Mouse (Mus musculus): ENCODE data around the gene Ncor2.
A peak's percentile ranks its signal among the peaks of the same experiment; 100 is the strongest.

The Ncor2 gene

GRCm38 (mm10) chr5:125016421-125017242, 162.4 kb downstream of the Ncor2 start:
- peak; percentile 23 for DNase-seq (ENCODE audit: low read depth)

DNA sequence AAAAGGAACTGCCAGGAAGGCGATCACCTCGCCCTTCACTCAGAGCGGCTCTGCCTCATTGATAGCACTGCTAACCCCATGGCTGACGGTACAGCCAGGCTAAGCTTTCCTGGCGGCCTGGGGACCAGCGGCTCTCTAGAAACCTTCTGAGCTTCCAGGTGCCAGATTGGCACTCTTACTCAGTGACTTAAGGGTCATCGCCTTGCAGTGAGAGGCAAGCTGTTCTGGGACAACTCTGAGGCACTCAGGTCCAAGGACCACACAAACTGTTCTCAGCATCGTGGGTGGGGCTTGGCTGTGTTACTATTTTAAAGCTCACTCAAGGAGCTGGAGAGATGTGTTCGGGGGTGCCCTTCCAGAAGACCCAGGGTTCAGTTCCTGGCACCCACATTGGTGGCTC, 163.4 kb downstream of the Ncor2 start:
- no peak for DNase-seq (ENCODE audit: low read depth)

- no peak for DNase-seq (ENCODE audit: low read depth)
These were observed 164.0 kb downstream of the Ncor2 start for GRCm38 (mm10) chr5:125015066-125015465.

GRCm38 (mm10) chr5:125014497-125014896, 164.5 kb downstream of the Ncor2 start:
- DNase-seq (ENCODE audit: low read depth) = peak; percentile 76

DNA sequence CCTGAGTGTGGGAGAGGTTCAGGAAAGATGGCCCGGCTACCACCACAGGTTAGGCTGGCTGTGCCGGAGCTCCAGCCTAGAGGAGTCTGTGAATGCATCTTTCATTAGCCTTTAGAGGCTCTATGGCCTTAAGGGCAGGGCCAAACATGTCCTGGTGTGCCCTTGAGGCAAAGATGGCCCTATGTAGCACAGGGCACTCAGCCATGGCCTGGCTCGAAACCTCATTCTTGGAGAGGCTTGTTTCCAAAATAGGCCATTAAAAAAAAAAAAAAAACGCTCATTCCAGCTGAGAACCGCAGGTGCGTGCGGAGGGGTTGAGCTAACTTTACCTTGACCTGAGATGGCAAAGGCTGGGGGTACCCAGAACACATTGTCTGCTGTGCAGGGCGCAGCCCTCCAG, 167.4 kb downstream of the Ncor2 start:
- no peak for DNase-seq (ENCODE audit: low read depth)

- DNase-seq (ENCODE audit: low read depth) = no peak
These were observed 167.9 kb downstream of the Ncor2 start for GRCm38 (mm10) chr5:125011166-125011565.

GRCm38 (mm10) chr5:125006896-125007295, 172.1 kb downstream of the Ncor2 start:
- DNase-seq (ENCODE audit: low read depth) = no peak

GRCm38 (mm10) chr5:125005871-125006652, 173.0 kb downstream of the Ncor2 start:
- DNase-seq (ENCODE audit: low read depth) = no peak

DNA sequence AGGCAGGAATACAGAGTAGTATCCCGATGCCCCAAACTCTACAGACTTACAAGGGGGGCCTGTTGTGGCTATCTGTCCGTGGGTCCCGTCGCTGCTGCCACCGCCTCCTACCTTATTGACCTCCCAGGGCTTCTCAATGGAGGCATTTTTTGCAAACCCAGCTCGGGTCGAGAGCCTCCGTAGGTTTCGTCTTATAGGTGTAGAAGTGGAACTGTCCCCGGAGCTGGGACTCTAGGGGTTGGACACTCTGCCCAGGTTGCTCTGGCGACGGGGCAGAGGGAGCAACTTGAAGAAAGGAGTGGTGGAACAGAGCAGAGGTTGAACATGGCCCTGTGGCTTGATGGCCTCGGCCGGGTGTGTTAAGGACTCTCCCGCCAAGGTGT, 175.2 kb downstream of the Ncor2 start:
- no peak for DNase-seq (ENCODE audit: low read depth)

- no peak for DNase-seq (ENCODE audit: low read depth)
These were observed 175.8 kb downstream of the Ncor2 start, which contains the start of gene Rflna for GRCm38 (mm10) chr5:125002969-125003872. Gene Rflna, plus strand, starts transcription at chr5:125003221.

GRCm38 (mm10) chr5:125000756-125001250, 178.2 kb downstream of the Ncor2 start:
- no peak for DNase-seq (ENCODE audit: low read depth)

- no peak for DNase-seq (ENCODE audit: low read depth)
These were observed 181.1 kb downstream of the Ncor2 start for GRCm38 (mm10) chr5:124997913-124998312.

GRCm38 (mm10) chr5:124996816-124997215, 182.2 kb downstream of the Ncor2 start:
- DNase-seq (ENCODE audit: low read depth) = no peak

DNA sequence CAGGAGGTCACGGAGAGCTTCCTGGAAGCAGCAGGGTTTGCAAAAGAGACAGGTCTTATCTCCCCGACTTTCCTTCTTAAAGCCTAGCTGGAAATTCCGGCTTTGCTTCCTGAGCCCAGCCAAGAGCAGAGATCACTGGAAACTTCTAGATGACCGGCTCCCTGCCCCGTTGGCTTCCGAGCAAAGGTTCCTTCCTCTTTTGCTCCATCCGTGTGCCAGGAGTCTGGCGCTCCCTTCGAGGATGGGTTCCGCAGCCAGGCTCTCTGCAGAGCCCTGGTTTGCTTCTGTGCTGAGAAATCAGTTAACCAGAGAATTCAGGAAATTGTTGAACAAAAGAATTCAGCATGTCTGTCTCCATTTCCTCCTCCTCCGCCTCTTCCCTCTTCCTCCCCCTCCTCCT, 186.1 kb downstream of the Ncor2 start:
- no peak for DNase-seq (ENCODE audit: low read depth)

DNA sequence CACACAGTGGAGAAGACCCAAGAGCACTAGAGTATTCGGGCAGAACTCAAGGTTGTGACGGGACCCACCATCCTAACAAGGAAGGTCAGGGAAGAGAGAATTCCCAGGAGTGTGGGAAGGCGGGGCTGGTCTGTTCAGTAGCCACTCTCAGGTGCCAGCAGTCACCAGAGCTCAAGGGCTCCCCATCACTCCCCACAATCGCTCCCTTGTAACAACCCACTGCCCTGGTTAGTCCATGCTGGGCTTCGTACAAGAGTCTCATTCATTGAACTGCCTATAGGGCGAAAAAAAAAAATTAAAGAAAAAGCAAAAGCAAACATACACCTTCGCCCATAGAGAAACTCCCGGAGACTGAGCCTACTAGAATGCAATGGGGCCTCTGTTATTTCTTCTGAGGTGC, 186.7 kb downstream of the Ncor2 start:
- no peak for DNase-seq (ENCODE audit: low read depth)

GRCm38 (mm10) chr5:124989724-124990123, 189.3 kb downstream of the Ncor2 start:
- no peak for DNase-seq (ENCODE audit: low read depth)

GRCm38 (mm10) chr5:124986656-124987055, 192.4 kb downstream of the Ncor2 start:
- no peak for DNase-seq (ENCODE audit: low read depth)

DNA sequence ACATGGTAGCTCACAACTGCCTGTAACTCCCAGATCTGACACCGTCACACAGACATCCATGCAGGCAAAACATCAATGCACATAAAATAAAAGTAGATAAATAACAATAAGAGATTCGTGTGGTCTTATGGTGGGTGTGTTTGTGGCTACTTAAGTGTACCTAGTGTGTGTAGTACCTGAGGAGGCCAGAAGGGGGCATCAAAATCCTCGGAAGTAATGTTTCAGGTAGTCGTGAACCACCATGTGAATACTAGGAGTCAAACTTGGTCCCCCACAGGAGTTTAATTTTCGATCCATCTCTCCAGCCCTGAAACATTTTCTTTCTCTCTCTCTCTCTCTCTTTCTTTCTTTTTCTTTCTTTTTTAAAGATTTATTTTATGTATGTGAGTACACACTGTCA, 192.8 kb downstream of the Ncor2 start:
- peak; percentile 46 for DNase-seq (ENCODE audit: low read depth)

DNA sequence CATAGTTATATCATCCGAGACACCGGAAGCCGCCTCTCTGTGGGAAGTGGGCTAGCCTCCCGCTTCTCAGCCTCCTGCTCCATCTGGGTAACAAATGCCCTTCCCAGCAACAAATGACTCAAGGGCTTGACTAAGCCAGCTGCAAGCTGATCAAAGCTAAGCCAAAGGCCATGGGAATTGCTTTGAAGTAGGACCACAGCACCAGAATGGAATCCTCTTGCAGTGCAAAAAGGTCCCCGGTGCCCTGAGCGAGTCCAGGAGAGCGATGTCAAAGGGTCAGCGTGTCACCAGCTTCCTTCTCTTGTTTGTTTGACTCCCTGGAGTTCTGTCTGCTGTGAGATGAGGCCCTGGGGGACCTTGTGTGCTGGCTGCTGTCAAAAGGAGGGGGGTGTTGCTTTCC, 209.2 kb downstream of the Ncor2 start:
- DNase-seq (ENCODE audit: low read depth) = no peak
